Mouse (Mus musculus) retina, embryonic 14.5 days (tissue): ENCODE measurements around the gene Ppil6.

ENCODE experiments used
- DNase-seq: peaks from one replicate; pipeline ENCODE4 v3.0.0-alpha.2; 2015; ENCODE audit warnings: low spot score

Gene Ppil6

DNA sequence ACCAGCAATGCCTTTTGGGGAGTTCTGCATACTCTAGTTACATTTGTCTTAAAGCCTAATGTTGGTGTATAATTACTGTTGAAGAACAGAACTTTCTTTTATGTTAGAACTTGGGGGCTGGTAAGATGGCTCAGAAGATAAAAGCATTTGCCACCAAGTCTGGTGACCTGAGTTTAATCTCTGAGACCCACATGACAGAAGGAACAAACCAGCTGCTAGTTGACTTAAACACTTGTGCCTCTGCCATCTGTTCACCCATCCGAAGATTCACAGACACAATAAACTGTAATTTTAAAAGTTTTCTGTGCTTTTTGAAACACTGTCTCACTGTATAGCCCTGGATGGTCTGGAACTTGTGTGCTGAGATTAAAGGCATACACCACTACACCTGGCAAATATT lies 35.5 kb downstream of the Ppil6 start:
- no peak for DNase-seq

DNA sequence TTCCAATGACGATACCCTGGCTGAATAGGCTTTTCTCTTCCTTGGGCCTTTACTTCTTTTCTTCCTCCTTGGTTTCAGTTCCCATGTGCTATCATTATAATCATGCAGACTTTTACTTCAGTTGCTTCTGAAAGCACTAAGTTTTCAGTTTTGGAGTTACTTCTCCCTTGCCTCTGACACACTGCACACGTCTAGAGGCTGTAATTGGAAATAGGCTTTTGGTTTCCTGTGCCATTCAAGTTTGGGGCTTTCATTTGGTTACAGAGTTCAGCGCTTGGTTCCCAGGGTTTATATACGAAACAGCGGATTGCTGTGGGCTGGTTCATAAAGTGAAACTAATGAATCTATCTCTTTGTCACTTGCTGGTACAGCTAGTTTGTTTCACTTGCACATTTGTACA lies 39.7 kb downstream of the Ppil6 start:
- DNase-seq = no peak

DNA sequence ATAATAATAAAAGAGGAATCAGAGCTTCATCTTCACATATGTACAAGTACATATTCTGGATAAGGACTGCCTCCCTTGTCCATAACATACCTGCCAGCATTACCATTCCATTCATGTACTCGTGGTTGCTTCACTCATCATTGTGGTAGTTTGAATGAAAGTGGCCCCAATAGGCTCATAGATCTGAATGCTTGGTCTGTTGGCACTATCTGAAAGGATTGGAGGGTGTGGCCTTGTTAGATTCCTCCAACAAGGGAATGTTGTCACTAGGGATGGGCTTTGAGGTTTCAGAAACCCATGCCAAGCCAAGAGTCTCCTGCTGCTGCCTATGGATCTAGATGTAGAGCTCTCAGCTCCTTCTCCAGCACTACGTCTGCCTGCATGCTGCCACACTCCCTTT lies 45.8 kb downstream of the Ppil6 start:
- DNase-seq = no peak

DNA sequence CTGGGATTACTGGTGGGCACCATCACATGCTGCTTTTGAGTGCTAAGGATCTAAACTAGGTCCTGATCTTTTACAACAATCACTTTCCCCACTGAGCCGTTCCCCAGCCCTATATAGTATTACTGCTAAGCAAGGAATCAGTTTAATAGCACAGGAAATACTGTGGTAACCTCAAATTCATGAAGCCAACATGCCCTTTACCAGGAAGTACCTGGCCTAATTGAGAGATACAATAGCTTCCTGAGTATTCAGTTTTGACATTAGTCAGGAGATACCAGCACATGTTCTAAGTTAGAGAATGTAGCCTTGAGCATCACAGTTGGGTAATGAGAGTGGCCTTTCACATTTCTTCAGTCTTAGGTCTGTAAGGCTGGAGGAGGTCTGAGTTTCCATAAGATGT lies 46.5 kb downstream of the Ppil6 start:
- DNase-seq = no peak

DNA sequence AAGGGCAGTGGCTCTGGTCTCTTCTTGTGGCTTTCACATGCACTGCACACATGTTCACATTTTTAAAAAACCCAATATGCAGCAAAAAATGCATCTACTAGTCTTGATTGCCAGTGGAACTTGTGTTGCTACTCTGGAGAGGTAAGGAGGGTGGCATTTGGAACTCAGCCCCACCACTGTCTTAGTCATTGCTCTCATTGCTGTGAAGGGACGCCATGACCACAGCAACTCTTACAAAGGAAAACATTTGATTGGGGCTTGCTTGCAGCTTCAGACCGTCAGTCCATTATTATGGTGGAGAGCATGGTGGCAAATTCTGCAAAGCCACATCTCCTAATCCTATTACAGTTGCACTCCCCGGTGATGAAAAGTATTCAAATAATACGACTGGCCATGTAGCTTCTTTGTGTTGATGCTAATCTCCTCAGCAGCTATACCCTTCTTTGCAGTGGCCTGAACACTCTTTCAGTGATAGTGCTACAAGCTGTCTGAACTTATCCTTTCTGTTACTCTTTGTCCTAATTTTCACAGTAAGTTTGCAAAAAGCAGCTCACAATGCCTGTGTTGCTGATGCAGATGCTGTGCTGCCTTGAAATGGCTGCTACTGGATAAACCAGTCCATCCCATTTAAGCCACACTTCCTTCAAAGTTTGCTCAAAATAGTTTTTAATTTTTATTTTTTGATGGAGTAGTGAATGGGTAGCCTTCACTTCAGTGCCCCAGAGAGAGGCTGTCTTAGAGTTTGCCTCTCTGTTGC lies 47.2 kb downstream of the Ppil6 start:
- no peak for DNase-seq

DNA sequence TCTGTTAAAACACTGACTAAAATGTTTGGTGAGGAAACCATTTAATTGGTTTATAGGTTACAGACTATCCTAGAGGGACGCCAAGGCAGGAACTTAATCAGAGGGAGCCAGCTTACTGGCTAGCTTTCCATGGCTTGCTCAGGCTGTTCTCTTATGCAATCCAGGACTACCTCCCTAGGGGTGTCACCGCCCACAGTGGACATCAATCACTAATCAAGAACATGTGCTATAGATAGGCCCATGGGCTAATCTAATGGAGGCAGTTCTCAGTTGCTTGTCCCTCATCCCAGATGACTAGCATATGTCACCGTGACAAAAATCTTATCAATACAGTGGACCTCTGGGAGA lies 47.7 kb downstream of the Ppil6 start:
- DNase-seq = no peak

DNA sequence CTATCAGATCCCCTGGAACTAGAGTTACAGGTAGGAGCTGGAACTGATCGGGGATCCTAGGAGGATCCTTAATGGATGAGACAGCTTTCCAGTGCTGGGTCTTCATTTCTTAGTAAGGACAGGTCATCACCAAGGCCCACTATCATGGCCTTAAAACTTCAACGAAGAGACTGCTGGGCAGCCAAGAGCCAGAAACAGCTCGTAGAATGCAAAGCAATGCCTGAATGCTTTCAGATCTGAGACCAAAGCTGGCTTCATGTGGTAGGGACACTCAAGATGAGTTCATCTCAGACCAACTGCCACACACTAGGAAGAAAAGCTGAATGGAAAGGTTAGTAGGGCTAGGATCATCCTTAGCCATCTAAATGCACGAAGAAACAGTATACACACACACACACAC lies 48.7 kb downstream of the Ppil6 start:
- no peak for DNase-seq

DNA sequence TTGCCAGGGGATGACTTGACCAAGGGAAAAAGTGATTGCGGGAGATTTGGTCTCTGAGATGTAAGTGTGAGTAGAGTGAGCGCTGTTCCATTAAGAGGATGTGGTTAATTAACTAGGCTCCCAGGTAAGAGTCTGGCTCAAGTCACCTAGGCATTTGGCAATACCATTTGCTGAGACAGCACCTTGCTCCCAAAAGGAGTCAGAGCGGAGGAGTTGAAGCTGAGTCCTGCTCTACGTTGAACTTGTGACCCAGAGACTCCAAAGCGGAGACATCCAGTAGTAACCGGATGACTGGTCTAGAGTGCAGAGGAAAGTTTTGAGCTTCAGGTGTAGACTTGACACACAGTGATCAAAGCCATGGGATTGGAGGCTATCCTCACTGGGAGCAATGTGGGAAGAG lies 51.8 kb downstream of the Ppil6 start:
- DNase-seq = no peak

DNA sequence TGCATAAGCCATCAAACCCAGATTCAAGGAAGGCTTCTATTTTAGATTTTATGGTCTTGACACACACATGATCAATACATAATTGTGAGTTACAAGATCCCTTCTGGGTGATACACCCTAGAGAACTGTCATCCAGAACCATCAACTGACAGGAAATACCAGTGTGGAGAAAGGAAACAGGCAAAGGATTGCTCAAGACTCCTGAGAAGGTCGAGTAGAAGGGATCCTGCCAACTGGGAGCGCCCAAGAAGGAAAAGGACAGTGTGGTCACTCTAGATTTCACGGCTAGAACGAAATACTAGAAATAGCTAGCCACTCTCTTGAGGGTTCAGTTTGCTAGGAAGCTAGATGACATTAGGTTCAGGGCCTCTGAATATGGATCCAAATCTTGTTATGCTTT lies 53.2 kb downstream of the Ppil6 start:
- no peak for DNase-seq

DNA sequence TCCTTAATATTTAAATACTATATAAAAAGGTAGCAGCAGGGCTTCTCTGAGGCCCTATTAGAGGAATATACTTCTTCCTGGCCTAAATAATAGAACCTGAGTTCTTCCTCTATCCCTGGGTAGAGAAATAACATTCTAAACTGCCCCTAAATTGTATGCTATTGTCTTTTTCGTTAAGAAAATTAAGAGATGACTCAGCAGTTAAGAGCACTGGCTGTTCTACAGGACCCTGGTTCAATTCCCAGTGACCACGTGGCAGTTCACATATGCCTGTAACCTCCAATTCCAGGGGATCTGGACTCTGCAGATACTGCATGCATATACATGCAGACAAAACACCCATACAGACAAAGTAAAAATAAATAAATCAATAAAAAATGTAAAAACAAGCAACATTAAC lies 53.6 kb downstream of the Ppil6 start:
- no peak for DNase-seq

DNA sequence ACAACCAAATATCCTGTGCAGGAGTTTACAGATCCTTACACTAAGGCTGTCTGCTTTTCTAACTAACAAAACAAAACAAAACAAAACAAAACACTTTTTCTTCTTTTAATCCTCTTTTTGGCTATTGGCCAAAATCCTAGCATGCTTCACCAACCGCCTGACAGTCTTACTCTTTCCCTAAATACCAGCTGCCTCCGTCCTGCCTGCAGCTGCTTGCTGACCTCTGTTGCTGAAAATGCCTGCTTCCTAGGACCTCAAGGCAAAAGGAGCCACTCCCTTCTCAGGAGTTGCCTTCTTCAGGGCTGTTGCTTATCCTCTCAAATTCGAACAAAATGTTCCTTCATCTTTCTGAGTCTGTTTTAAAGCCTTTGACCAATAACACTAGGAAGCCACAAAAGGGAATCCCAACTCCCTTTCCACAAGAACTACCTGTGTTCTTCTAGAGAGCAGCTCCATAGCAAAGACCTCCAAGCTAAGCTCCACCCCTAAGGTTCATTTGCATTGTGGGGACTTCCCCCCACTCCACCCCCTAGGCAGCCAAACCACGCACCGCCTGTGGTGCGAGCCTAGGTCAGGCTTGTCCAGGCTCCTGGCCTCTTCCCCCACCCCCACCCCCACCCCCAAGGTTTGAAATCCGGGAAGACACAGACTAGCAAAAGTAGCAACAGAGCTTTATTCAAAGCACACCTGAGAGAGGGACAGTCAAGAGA lies 54.4 kb downstream of the Ppil6 start:
- no peak for DNase-seq

DNA sequence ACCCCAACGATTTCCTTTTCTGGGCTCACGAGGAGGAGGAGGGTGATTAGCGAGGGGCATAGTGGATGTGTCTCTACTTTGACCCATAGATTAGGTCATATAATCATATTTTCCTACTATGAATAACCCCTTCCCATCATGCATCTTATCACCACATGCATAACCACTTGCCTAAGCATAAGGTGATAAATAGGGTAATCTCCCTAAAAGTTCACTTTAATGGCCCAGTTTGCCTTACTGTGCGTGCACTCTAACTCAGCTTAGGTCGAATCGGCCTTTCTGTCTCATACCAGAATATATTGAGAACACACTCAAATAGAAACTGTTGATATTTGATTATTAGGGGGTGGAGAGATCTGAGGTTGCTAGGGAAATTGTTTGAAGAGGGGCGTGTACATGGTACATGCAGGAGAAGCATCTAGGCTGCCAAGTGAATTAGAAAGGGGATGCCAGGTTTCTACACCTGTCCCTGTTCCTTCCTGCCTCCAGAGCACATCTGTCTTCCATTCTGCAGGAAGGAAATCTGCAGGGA lies 55.1 kb downstream of the Ppil6 start:
- no peak for DNase-seq

DNA sequence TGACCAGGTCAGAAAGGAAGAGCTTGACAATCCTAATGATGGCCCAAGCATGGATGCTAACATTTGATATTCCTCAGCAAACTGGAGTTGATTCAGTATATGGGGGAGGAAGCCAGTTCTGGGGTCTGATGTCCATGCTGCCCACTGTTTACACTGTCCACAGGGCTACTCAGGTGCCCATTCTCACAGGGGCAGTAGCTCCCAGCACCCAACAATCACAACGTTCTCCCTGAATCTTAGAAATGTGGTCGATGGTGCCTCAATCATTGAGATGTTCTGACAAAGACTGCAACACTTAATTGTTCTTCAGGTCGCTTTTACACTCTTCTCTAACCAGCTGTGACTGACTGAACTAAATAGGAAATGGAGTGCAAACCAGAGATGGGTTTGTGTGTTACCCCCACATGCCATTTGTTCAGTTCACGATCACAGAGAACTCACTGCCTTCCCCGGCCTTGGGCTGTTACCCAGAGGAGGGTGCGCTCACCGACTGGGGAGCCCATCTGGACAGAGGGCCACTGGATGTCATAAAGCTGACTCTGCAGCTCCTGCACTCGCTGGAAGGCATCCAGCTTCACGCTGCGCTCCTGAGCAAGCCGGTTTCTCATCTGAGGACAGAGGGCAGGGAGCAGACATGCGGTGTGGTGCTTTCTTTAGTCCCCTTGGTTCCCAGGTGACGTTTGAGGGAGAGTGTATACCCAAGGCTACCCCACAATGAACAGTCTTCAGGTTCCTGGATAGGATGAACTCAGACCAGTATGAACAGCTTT lies 56.3 kb downstream of the Ppil6 start:
- DNase-seq = no peak

DNA sequence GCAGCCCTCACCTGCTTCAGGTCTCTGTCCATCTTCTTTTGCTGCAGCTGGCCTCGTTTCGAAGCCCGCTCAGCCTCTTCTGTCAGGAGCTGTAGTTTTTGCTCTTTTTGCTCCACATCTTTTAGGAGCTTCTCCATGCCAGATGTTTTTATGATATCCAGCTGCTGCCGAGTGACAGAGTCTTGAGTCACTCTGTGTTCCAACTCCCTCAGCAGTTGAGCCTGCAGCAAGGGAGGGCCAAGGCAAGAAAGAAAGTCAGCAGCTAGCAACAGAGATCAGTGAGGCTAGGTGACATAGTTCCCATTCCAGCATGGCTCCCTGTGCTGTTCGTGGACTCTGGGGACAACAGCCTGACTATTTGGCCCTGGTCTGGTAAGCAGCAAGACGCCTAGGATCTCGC lies 60.5 kb downstream of the Ppil6 start:
- no peak for DNase-seq

DNA sequence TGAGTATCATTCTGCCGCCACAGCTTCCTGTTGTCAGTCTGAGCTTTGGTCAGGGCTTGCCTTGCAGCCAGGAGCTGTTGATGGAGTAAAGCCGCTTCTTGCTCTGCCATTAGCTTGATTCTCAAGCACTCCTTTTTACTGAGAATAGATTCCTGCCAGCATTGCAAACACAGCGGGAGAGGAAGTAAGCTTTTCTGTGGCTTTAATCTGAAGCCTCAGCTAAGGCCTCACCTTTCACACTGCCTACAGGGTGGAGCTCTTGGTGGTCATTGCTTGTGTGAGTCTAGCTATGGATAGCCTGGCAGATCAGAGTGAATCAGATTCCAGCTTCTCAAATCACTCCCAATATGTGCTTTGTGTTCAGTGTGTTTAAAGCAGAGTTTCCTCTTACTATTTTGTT lies 62.1 kb downstream of the Ppil6 start:
- DNase-seq = no peak

DNA sequence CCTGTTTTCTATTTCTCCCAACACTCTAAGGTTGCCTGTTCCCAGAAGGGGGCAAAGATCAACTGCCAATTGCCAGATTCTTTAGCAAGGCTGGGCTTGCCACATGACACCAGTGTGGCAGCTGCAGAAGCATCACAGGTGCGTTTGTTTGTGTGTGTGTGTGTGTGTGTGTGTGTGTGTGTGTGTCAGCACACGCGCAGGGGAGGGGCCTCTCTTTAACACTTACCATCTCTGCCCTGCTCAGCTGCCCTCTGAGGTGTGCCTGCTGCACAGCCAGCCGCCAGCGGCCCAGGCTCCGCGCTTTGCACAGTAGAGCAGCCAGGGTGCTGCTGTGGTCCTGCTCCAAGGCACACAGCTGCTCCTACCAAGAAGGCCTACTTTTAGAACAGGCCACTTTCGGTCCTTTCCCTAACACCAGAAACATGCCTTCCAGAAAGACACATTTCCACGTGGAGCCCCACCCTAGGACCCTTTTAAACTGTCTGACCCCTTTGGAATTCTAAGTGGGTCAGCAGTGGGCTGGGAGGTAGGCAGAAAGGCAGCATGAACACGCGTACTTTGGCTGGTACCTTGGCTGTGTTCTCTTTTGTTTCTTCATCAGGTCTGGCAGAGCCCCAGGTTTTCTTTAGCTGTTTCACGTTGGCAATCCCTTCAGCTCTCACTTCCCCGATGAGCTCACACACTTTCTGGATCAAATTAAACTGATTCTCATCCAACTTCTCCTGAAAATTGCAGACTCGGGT lies 62.8 kb downstream of the Ppil6 start:
- peak; percentile 12 for DNase-seq

DNA sequence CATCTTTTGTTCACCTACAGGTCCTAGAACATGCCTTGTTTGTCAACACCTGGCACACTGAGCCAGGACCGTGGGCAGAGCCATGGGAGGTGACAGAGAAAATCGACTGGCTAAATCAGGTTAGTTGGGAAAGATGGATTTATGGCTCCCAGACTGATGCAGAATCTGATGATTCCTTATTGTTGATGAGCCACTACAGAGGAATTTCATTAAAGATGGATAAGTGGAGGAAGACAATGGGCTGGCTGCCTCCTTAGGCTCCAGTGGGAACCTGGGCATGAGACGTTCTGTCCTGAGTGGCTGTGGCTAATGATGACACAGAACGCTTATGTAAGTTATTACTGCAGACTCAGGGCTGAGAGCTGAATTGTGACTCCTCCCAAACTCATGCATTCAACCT lies 63.5 kb downstream of the Ppil6 start:
- no peak for DNase-seq

DNA sequence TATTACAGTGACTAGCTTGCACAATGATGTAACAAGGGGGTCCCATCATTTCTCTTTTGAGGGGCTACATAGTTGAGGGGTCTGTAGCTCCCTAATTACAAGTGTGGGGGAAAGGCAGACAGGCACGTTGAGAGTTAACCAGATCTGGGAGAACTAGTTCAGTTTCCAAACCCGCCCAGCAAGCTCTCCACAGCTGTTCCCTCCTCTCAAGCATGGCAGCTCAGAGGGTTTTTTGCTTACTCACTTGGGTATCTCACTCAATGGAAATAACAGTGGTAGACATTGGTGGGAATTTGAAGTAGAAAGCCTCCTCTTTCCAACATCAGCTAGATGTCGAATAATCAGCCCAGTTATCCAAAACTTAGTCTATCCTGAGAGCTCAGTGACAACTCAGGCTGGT lies 64.8 kb downstream of the Ppil6 start:
- DNase-seq = no peak

DNA sequence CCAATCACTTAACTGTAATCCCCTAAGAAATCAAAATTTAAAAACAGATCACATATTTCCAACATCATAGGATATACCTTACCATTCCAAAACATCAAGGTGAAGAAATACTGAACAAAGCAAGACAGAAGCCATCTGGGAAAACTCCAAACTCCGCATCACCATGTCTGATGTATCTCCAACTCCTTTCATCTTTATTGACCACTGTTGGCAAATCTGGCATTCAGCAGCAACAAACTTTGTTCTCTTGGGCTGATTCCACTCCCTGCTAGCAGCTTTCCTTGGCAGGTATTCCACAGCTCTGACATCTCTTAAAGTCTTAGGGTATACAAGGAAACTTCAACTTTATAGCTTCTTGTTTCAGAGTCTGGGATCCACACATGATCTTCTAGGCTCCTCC lies 68.2 kb downstream of the Ppil6 start:
- DNase-seq = no peak

DNA sequence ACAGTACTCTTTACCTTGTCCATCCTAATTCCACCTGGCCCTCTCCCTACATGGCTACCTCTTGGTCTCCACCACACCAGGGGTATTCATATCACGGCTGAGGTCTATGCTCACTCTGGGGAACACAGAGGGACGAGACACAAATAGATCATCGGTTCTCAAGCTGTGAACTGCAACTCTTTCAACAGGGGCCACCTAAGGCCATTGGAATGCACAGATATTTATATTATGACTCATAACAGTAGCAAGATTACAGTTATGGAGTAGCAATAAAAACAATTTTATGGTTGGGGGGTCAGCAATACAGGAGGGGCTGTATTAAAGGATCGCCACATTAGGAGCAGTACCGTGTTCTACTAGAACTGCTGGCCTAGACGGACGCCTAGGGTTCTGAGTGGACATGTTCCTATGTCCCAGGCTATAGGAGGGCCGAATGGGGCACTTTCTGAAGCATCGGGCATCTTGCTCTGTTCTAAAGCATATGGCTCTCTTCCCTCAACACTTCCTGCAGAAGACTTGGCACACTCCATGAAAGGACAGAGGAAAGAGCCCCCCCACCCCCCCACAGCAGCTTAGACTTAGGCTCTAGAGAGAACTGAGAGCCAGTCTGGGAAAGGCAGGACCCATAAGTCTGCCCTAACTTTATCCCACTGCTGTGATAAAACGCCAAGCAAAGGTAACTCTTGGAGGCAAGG lies 71.6 kb downstream of the Ppil6 start:
- no peak for DNase-seq
